Mouse (Mus musculus) heart, postnatal 0 days (tissue): ENCODE measurements around the gene Ctf2.

Experiments used
- CTCF ChIP-seq: IDR thresholded peaks from 2 replicates; pipeline ENCODE4 v1.5.1; 2016; ENCODE audit warnings: antibody characterized with exemption, control low read depth, low read depth
- EP300 ChIP-seq: IDR thresholded peaks from 2 replicates; pipeline ENCODE4 v1.6.1; 2016; ENCODE audit warnings: antibody characterized with exemption, low read depth

DNA sequence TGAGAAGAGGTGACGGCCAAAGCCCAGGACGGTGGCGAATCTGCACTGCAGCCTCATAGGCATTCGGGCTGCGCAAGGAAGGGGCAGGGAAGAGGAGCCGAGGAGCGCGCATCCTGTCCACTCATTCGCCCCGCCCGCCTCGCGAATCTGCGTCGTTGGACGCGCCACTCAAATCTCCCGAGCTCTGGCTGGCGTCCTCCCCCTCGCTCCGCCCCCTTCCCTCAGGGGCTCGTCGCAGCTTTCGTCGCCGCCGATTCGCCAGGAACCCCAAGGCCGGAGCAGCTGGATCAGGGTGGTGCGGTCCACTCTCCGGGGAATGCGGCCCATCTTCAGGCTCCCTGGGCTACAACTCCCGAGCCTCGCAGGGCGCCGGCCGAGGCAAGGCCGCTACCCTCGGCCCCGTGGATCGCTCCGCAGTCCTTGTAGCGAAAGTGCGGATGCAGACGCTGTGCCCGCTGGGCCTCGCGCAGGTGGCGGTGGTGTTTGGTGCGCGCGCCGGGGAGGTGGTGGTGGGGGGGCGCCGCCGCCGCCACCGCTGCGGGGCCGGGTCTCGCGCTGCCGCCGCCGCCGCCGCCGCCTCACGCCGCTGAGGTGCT lies 45.0 kb upstream of the Ctf2 start:
- peak; percentile 22; the same call in 1 of the 2 replicates for TF ChIP-seq EP300
- TF ChIP-seq CTCF = no peak; the same call in 1 of the 2 replicates
